Mouse (Mus musculus) cerebellum, postnatal 36 days (tissue): ENCODE measurements around the gene Nono.
A peak's percentile ranks its signal among the peaks of the same experiment; 100 is the strongest.

Source experiments
- DNase-seq, 2 experiments: peaks; one replicate each; pipeline ENCODE4 v3.0.0; 2021 to 2022; ENCODE audit warnings: mixed read lengths in 2 of 2

Gene Nono

GRCm38 (mm10) chrX:101486487-101487152 lies 57.5 kb downstream of the Nono start:
- DNase-seq = peak; percentile 41 to 56
